Mouse (Mus musculus) heart, adult 8-10 months (tissue): ENCODE data around the gene Adamtsl1. TPM values are rescaled to one million over a fixed set of nuclear protein-coding genes. Genes with fewer than 3 reads are reported as not detected.

Source experiments
- DNase-seq: peaks from one replicate; pipeline ENCODE4 v3.0.0; 2022; ENCODE audit warnings: low spot score
- total RNA-seq, 4 experiments: library from RNA; stranded (reverse); gene quantifications; 2 replicates each; pipeline ENCODE4 v1.2.4; 2022

Gene Adamtsl1
- total RNA-seq, 4 experiments from 2014 or later: 2.0 to 2.9 (median 2.3) TPM

DNA sequence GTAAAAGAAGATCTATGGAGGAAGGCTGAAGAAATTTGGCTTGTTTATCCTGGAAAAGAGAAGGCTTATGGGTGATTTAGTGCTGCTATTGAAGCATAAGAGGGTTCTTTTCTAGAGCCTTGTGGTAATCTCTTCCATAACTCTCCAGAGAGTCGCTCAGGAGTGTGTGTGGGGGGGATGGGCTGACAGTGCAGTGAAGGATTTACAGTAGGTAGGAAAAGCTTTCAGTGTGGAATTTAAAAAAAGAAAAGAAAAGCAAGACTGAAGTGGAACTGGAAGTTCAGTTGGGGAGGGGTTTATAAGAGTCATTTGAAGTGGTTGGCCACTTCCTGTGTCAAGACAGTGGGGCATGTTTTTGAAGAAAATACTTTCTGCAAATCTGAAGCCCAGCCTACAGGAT, 155.8 kb downstream of the Adamtsl1 start:
- DNase-seq: no peak

DNA sequence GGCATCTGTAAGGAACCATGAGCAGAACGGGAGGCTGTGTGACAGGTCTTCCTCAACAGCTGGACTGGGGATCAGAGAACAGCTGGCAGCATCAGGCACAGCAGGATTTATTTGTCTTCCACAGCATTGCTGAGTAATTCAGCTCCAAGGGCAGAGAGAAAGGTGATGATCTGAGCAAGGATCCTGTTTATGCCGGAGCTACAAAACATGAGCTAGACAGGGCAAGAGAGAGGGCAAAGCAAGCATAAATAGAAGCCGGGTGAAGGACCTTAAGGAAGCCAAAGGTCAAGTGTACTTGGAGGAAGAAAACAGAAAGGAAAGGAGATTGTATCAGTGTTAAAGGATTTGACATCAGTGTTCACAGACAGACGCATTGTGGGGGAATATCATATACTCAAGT, 158.3 kb downstream of the Adamtsl1 start:
- DNase-seq: no peak

DNA sequence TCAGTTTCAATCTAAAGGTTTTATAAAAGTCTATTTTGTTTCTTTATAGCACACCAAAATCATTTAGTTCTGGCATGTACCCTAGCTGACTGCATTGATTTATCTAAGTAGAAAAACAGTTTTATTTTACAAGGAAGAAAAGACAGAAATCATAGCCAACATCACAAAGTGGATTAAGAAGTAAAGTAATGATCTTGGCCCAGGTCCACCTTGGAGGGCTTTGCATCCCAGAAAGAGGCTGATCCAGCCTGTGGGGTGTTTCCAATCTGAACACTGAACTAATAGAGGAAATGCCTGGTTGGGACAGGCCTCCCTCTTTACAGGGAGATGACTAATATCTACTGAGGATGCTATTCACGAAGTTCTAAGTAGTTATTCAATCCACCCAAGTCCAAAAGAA, 163.6 kb downstream of the Adamtsl1 start:
- no peak for DNase-seq

DNA sequence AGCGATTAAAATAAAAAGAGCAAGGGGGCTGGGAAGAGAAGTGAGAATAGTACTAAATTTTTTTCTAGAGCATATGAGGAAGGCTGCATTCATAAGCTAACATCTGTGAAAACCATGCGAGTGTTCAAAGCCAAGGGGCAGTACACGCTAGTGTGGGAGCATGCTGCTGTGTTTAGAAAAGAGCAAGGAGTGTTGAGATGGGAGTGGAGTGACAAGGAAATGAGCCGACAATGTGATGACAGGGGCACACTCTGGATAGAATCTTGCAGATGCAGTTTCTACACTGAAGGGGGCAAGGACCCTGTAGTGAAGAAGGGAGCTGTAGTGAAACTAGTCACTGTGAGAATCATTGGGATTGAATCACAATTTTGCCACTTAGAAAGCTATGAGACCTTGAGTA, 172.2 kb downstream of the Adamtsl1 start:
- no peak for DNase-seq

DNA sequence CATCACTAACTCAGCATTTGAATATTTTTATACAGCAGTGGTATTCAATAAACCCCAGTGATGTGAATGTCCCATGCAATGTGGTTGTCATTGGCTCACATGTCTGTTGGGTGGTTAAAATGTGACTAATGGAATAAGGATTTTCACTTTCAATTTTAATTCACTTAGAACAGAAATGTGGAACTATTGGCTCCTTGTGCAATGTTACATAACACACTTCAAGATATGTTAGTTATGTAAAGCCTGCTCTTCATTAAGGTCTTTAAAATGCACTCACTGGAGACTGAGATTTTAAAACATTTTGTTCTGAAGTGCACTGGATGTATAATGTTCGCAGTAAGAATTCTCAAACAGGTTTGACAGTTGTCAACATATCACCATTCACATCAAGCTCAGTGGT, 181.3 kb downstream of the Adamtsl1 start:
- DNase-seq: no peak

DNA sequence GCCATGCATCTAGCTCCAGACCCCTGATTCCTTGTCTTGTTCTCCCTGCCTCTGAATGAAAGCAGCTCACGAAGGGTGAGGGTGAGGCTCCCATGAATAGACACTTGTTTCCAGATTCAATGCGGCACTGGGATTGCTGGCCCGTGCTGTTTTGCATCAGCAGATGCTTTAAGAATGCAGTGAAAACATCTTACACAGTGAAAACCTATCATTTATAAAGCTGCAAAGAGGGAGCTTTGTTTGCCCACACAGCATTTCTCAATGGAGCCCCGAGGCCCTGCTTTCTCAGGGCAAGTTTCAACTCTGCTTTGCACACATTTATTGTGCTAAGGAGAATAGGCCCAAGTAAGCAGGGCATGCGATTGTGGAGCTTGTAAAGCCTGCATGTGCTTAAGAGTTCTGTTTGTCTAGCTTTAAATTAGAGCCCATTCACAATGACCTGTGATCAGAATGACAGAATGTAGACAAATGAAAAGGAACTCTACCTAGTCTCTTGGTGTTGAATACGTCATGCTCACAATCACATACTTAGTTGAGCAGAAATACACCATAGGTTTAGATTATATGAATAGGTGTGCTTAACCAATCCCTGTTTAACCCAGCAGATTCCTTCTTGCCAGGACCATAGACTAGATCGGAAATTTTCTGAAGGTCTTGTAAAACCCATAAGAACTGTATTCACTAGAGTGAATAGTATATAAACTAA, 193.5 kb downstream of the Adamtsl1 start:
- DNase-seq: no peak

DNA sequence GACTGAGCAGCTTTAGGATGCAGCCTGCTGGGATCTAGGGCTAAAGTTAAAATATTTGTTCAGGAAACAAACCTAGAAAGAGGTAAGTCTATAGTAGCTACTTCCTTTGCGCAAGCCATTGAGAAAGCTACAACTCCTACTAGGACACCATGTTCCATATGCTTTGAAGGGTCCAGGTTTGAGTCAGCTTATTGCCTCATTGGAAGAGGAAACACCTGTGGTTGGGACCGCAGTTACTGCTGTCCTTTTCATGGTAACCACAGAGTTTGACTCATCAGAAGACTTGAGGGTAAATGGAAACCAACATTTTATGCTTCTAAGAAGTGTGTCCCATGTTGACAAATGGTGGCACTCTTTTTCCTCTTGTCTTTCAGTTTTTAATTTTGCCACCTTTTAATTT, 195.7 kb downstream of the Adamtsl1 start:
- DNase-seq: no peak

DNA sequence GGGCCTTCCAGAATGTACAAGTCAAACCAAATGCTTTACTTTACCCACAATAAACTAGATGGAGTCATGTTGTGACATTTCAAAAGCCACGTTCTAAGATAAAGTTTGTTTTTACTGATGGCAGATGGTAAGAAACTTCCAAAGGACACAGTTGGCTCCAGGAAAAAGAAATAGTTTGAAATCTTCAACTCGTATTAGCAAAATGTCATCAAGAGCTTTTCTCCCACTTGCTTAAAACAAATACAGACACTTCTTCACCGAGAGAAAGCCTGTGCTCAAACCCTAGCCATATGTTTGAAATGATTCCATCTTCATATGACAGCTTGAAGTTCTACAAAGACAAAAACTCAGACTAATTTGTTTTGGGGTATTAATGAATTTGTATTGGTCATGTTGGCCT, 211.0 kb downstream of the Adamtsl1 start:
- DNase-seq: no peak

DNA sequence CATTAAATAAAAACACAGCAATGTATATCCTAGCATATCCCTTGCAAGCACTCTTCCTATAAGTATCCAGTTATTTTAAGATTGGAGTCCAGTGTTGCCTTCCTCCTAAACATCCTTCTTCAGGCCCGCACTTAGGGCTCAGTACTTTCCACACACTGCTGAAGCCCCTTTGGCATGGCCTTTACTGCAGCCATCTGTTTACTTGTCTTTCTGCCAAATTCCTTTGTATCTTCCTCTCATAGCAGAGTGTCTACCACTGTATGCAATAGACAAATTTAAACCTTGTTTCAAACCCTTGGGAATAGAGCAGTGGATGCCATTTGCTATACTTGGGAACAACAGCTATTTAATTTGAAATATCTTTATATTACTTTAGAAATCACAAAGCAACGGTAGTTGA, 213.8 kb downstream of the Adamtsl1 start:
- DNase-seq: no peak

DNA sequence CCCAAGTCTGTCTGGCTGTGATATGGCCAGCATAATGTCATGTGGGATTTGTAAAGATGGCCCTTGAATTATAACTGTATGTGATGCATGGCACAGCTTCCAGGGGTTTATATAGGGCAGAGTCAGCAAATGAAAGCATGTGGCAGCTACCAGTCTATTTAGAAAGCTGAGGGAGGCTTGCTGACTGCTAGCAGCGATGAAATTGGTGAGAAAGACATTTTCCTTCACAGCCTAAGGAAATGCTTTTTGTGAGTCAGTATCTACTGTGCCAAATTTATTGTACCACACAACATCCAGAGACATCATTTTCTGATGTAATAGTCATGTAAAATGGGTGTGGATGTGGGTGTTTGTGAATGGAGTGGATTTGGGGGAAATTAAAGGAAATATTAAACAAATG, 214.4 kb downstream of the Adamtsl1 start:
- DNase-seq: no peak

DNA sequence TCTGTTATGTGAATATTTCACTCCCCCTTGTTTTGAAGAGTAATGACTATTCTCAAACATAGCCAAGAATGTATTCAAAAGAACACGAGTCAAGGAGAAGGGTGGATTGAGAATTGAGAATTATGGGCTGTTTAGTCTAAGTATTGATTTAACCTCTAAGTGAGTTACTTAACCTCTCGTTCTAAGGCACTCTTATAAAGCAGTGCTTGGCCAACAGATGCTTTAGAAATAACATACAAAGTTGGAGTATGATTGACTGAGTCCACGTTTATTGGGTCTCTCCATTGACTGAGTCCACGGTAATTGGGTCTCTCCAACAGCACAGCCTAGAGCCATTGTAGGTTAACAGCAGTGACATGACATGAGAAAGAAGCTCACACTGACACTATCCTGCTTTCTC, 226.5 kb downstream of the Adamtsl1 start:
- no peak for DNase-seq

DNA sequence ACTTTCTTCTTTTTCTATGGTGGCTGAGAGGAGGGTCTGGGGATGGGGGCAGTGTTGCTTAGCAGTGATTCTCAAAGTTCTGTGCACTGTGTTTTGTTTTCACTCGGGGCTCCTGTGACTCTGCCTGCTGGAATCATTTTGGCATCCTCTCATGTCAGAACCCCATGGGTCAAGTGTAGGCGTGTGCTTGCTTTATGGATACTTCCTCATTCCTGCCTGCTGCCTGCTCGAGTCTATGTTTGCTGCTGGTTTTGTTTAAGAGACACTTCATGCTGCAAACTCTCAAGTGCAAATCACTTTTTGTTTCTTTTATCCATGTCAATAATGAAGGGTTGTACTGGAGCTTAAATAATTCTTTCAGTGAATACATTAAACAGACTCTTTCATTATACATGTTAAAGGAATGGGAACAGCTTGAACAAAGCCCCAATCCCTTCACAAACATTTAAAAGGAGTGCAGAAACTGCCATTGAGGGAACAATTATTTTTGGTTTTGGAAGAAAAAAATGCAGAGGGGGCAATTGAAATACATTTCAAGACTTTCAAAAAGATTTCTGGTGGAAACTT, 227.9 kb downstream of the Adamtsl1 start:
- DNase-seq: no peak

DNA sequence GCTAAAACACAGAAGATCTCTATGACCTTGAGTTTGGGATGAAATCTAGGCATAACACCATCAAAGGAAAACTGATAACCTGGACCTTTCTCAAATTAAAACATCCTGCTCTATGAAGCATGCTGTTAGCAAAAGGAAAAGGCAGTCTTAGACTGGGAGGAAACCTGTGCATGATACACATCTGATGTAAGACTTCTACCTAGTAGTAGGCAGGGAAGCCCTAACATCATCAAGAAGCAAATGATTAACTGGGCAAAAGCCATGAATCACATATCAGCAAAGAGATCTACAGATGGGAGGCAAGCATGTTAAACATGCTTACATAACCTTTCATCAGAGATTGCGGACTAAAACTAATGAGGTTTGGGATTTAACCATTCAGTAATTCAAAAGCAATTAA, 229.5 kb downstream of the Adamtsl1 start:
- no peak for DNase-seq

DNA sequence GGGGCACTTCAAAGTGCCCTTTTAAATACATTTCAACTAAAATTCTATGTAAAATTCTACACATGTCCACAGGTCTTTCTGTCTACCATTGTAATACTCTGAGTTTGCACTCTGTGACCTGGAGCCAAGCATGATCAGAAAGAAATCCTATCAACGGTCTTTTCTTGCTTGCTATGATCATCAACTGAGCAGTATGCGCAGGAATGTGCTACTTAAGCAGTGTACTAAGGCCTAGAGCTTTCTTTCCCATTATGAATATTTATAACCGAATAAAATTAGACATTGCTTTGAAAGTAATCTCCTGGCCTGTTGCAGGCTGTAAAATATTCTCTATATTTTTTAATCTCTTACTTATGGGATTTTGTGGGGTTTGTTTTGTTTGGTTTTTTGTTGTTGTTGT, 248.7 kb downstream of the Adamtsl1 start:
- no peak for DNase-seq

DNA sequence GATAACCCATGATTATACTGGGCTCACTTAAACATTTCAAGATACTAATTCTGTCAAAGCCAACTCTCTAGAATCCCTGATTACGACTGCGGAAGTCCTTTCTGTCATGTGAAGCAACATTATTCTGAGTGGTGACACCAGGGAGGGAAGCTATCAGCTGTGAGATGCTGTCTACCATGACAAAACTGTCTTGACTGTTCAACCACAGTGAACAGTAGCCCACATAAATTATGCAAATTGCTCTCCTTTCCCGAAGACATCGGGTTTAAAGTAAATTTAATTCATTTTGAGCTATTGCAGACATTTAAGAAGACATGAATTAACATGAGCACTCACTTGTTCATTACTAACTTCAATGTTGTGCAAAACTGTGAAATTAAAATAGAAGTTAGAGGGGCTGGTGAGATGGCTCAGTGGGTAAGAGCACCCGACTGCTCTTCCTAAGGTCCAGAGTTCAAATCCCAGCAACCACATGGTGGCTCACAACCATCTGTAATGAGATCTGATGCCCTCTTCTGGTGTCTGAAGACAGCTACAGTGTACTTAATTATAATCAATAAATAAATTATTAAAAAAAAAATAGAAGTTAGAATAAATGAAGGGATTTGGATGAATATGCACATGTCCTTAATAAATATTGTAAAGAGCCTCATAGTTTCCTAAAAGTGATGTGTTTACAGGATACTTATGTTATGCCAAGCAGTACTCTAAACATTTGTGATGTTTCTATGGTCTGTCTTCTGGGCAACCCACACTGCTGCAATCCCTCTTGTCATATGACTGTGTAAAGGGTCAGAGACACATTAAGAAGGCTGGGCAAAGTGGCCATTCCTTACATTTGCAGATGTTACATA, 249.4 kb downstream of the Adamtsl1 start:
- DNase-seq: no peak

DNA sequence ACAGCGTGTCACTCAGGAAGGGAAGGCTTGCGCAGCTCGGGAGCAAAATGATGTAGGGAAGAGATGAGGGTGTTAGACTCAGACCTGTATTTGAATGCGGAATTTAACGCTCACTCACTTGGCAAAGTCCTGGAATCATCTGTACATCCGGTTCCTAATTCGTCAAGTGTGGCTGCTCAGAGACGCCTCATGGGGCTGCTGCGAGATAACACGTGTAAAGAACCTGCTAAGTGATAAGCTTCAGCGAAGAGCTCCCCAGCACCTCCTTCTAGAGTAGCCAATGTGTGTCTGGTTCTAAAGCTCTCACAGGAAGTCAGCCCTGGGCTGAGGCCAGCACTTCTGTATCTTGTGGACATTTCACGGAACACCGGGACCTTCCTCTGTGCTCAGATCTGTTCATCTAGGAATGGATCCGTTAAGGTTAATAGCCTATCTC, 250.1 kb downstream of the Adamtsl1 start:
- no peak for DNase-seq

DNA sequence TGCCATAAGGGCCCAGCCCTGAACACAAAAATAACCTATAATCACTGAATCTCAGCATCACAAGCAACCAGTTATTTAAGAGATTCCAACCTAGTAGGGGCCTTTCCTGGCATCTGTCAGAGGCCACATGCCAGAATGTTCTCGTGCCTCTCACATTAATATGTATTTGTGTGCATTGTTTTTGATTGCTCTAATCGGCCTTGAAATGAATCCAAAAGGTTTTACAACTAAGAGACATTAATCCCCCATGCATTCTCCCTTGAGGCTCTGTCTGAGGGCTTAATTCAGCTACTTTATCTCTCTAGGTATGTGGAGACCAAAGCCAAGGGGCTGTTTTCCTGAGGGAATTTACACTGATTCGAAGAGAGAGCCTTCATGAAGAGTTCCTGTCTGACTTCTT, 250.5 kb downstream of the Adamtsl1 start:
- DNase-seq: no peak

DNA sequence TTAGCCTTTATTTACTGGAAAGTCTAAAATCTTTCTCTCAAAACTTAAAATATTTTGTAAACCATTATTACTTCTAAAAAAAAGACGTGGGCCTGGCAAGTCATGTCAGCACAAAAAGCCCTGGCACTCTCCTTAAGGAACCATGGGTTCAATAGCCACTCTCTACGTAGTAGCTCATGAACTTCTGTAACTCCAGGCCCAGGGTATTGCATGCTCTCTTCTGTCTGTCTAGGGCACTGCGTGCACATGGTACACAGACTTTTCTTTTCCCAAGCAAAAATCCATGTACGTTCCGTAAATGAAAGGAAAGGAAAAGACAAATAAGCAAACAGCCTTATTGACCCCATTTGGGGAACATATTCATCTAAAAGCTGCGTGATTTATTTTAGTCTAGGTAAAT, 253.7 kb downstream of the Adamtsl1 start:
- DNase-seq: no peak

DNA sequence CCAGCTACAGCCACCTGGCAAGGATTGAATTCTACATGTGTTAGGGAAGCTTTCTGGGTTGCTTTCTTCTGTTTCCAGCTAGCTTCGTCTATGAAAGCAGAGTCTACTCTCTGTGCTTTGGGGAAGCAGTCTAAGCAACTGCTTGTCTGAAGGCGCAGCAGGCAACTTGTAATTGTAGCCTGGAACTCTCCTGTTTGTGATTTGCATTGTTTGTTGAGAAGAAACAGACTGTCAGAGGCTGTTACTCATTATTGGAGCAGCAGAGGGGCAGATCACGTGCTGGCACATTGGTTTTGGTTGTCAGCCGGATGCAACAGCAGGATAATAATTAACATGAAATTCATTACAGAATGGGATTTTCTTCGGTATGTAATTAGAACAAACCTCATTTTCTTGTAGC, 254.1 kb downstream of the Adamtsl1 start:
- no peak for DNase-seq

DNA sequence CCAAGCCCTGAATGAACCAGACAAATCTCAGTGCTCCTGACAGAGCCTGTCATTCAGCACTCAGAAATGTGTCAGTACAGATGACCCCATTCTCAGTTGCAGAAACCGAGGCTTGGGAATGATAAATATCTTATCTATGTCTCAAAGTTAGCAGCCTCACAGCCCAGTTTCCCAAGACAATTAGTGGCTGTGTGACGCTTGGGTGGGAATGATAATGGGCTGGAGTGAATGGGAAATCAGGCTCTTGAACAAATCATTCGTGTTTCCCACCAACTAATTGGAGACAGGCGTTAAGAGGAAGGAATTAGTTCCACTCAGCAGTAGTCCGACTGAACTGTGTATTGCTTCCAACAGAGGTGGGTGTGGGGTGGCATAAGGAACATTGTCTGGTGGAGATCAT, 268.5 kb downstream of the Adamtsl1 start:
- DNase-seq: no peak

DNA sequence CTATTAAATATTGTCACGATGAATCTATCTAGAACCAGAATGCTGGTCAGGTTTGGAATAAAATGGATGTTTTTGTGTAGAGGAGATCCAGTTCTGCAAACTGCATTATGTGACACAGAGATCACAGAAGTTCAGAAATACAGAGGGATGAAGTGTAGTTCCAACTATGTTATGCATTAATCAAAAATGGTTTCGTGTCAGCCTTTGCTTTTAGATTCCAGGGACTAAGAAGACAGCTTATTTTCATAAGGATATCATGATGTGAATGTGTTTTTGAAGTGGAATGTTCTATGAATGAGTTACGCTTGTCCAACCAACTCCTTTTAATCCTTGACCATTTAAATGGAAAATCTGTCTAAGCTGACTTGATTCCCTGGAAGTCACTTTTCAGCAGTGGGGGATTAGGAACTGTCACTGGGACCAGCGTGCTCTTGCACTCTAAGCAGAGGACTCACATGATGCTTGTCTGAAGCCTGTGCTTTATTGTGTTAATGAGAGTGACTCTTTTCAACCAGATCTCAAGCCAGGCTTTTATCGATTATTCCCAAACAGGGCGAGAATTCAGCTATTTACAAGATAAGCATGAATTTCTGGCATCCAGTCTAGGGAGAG, 269.9 kb downstream of the Adamtsl1 start:
- no peak for DNase-seq

DNA sequence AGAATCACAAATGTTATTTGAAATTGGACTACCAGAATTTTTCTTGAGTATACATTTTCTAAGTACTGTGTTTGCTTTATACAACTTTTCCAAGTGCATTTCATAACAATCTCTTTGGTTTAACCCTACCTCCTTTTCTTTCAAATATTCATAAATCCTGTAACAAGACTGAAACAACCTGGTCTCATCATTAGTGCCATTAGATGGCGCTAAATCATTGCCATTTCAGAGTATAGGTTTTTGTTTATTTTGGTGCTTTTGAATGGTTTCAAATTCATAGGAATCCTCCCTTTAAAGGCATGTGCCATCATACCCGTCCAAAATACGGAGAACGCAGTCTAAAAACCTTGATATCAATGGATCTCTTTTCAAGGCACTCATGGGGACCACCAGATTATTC, 270.5 kb downstream of the Adamtsl1 start:
- no peak for DNase-seq

DNA sequence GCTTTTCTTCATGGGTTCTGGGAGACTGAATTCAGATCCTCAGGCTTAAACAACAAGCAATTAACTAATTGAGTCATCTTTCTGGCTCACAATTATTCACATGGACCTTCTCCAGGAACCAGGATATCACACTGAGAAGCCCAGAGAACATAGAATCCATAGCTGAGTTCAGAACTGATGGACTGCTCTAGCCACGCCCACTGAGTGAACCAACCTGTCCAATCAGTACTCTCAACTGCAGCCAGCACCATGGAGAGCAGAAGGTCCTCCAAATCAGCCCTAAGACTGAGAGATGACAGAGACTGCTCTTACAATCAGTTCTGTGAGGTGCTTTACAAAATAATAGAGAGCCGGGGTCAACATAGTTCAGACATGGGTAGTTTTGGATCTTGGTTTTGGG, 276.3 kb downstream of the Adamtsl1 start:
- DNase-seq: no peak
